Mouse (Mus musculus): ENCODE measurements around the gene Spata31d1b.
"Not testable (repeated sequence)": the region's sequence is repeated elsewhere in the genome, so short reads cannot be mapped to it uniquely, and the experiment has no call there.

The Spata31d1b gene

GRCm38 (mm10) chr13:59711984-59712383, at the start of gene Spata31d1b:
Gene Spata31d1b, plus strand, starts transcription at chr13:59712284.
- DNase-seq (ENCODE audit: low read depth, low spot score): not testable (repeated sequence)

DNA sequence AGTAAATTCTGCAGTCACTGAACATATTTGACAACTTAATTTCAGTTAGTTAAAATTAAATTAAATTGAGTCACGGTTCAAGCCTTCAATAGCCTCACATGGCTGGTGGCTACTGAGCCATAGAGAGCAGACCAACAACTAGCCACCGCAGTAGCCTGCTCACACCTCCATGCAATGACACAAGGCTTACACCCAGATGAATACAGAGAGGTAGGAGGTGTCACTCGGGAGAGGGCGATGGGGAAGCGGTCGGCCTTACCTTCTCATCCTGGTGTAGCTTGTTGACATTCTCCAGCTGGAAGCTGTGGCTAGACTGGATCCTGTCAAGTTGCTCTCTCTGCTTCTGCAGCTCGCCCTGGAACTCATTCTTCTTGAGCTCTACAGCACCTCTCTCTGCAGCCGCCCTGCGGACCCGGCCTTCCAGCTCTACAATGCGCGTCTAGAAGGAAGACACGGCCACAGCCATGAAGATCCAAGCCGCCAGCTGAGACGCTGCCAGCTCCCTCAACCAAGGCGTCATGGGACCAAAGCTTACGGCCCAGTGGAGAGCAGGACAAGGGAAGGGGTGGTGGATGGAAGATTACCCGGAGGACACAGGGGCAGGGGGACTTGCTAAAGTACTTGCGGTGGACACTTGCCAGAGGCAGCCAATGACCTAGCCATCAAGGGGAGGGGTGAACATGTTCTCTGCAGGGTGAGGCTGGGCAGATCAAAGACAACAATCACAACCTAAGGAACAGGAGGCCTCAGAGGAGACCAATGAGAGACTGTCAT, 48.0 kb upstream of the Spata31d1b start:
- DNase-seq (ENCODE audit: low read depth, low spot score): no peak

- no peak for DNase-seq (ENCODE audit: low read depth, low spot score)
Measured at GRCm38 (mm10) chr13:59667763-59668162, 44.3 kb upstream of the Spata31d1b start.

- DNase-seq (ENCODE audit: low read depth, low spot score): no peak
Measured at GRCm38 (mm10) chr13:59668501-59669093, 43.5 kb upstream of the Spata31d1b start.

DNA sequence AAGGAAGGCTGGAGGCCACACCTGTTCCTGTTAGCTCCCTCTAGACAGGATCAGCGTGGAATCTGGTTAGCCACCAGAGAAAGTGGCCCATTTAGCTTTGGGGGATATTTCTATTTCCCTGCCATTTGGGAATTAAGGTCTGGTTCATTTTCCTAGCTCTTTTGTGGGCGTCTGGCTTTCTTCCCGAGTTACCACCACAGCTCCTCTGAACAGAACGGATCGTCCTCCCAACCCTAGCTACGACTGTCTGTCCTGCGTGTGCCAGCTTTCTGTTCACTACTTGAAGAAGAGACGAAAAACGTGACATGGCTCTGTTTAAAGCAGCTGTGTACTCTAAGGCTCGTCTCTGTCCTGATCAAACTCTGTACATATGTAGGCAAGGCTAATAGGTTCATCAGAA, 42.1 kb upstream of the Spata31d1b start:
- no peak for DNase-seq (ENCODE audit: low read depth, low spot score)

- DNase-seq (ENCODE audit: low read depth, low spot score): no peak
Measured at GRCm38 (mm10) chr13:59671521-59671920, 40.6 kb upstream of the Spata31d1b start.

DNA sequence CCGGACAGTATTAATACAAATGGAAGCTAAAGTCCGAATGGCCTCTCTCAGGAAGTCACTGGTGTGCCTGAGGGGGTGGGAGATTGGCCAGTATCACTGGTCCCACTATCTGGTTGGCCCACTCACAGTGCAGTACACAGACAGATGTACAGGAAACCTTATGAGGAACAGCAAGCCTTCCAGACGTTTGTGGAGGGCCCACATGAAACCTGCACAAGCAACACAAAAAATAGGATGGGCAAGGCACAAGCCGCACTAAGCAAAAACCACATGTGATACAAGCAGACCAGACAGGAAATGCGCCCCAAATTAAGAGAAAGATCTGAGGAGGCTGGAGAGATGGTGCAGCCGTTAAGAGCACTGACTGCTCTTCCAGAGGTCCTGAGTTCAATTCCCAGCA, 39.8 kb upstream of the Spata31d1b start:
- DNase-seq (ENCODE audit: low read depth, low spot score): no peak

GRCm38 (mm10) chr13:59673597-59673996, 38.5 kb upstream of the Spata31d1b start:
- no peak for DNase-seq (ENCODE audit: low read depth, low spot score)

- no peak for DNase-seq (ENCODE audit: low read depth, low spot score)
Measured at GRCm38 (mm10) chr13:59674215-59674614, 37.9 kb upstream of the Spata31d1b start.

- DNase-seq (ENCODE audit: low read depth, low spot score): no peak
Measured at GRCm38 (mm10) chr13:59674761-59675150, 37.3 kb upstream of the Spata31d1b start.

- DNase-seq (ENCODE audit: low read depth, low spot score): peak; percentile 14
Measured at GRCm38 (mm10) chr13:59675151-59676011, 36.7 kb upstream of the Spata31d1b start, which contains the start of gene Golm1. Gene Golm1, minus strand, starts transcription at chr13:59675811.

- DNase-seq (ENCODE audit: low read depth, low spot score): no peak
Measured at GRCm38 (mm10) chr13:59676316-59677229, 35.5 kb upstream of the Spata31d1b start.

- no peak for DNase-seq (ENCODE audit: low read depth, low spot score)
Measured at GRCm38 (mm10) chr13:59679306-59679705, 32.8 kb upstream of the Spata31d1b start.

DNA sequence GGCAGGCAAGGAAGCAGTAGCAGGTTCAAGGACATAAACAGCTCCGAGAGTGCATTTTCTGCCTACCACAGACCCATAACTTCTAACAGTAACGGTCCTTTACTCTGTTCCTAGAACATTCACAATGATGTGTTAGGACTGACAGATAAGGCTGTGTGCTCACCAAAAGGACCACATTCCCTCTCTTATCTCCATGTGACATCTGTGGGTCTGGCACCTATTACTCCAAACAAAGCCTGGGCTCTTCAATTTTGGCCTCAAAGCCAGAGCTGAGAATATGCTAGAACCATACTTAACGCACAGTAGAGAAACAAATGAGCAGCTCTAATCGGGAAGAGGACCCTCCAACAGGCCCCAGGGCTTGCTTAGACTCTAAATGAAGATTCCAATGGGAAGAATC, 32.2 kb upstream of the Spata31d1b start:
- no peak for DNase-seq (ENCODE audit: low read depth, low spot score)

DNA sequence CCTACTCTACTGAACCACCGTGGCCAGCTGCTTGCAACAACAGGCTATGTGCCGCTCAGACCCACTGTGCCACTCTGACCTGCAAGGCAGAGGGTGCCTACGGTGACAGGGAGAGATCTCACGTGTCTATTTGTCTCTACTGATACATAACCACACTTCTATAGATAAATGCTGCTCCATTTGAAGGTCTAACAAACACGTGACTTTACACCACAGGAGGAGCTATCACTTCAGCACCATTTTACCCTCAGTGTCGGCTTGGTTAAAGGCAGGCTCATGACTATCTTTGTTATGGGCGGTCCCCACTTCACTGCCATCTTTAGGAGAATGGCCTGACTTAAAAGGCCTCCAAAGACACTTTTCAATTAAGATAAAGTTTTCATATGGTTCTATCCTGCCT, 29.5 kb upstream of the Spata31d1b start:
- DNase-seq (ENCODE audit: low read depth, low spot score): no peak

DNA sequence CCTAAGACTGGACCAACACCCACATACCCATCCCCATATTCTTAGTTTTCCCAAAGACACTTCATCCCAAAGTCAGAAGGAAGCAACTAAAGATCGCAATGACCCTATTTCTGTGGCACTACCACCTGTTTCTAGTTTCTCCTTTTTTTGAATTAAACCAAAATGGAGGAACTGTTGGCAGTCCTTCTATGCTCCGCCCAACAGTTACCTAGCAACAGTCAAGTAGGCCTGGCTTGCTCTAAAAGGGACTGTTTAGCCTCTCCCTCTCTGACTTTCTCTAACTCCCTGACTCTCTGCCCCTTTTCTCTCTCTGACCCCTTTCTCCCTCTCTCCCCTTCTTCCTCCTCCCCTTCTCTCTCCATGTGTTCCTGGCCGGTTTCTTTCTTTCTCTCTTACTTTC, 26.8 kb upstream of the Spata31d1b start:
- no peak for DNase-seq (ENCODE audit: low read depth, low spot score)

GRCm38 (mm10) chr13:59688338-59688770, 23.7 kb upstream of the Spata31d1b start:
- DNase-seq (ENCODE audit: low read depth, low spot score): no peak

DNA sequence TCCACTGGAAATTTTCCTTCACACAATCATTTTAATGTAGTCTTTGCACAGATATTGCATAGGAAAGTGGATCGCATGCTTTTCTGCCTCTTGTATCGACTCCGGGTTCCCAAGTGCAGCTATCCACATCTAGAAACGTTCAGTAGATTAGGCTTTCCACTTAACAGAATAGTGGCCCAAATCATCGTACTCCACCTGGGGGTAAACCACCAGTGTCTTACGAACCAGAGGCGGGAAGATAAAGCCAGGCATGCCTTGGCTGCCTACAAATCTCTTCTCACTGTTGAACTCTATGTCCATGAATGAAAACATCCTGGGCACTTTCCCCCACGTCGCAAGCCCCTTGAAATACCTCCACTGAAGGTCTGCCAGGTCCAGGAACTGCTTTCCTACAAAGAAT, 22.8 kb upstream of the Spata31d1b start:
- no peak for DNase-seq (ENCODE audit: low read depth, low spot score)

GRCm38 (mm10) chr13:59689843-59690242, 22.2 kb upstream of the Spata31d1b start:
- DNase-seq (ENCODE audit: low read depth, low spot score): no peak

DNA sequence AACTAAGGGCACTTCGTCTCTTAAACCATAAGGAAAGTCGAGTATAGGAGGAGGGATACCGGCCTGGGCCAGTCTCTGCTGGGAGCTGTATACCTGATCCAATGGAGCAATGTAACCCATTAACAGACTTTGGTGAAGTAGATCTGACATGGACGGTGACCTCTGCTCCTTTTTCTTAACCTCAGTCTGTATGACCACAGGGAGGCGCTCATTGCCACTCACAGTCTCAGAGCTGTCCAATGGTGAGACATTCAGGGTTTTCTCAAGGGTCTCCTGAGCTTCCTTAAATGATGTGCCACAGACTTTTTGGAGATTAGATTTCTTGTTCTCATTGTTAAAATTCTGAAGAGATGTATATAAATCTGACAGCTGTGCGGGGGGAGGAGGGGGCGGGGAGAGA, 21.5 kb upstream of the Spata31d1b start:
- DNase-seq (ENCODE audit: low read depth, low spot score): no peak

DNA sequence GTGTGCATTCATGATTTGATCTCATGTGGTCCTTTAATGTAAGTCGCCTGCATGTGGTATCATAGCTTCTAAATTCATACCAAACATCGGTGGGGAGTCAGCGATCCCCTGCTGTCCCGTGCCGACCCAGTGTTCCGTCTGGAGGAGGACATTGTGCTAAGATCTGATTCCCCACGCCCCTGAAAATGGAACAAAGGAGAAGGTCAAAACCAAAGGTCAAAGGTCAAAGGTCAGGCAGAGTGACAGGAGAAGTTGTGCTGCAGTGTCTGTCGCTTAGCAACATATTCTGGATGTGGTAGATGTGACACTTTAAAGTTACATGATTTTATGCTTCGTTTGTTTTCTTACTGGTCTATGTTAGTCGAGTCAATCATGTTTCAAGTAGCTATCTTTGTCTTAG, 20.6 kb upstream of the Spata31d1b start:
- no peak for DNase-seq (ENCODE audit: low read depth, low spot score)
